Mouse (Mus musculus) spleen, embryonic (tissue): ENCODE data around the gene D17Wsu92e.

Experiments
- CTCF ChIA-PET: fragments of 350-600 bp; sonication (Branson Sonifier 250); formaldehyde crosslinking; loops from one replicate; lab custom pipeline; 2022; lab: Charles Lee

The D17Wsu92e gene

GRCm38 (mm10) chr17:27792516-27792915 lies 27.9 kb downstream of the D17Wsu92e start:
- CTCF ChIA-PET, result interaction anchor here (0.6 to 0.7 kb wide), 2 partner anchors 9 to 71 kb away, joined by 3 to 5 read pairs; no protein-coding TSS in a partner anchor

GRCm38 (mm10) chr17:27791556-27791955 lies 28.9 kb downstream of the D17Wsu92e start:
- CTCF ChIA-PET, result interaction anchor here (0.6 kb wide), 1 partner anchor 301 kb away, joined by 4 read pairs; no protein-coding TSS in a partner anchor

- CTCF ChIA-PET, result interaction anchor here (0.6 kb wide), 1 partner anchor 302 kb away, joined by 4 read pairs; no protein-coding TSS in a partner anchor
Observed at GRCm38 (mm10) chr17:27790976-27791375, 29.5 kb downstream of the D17Wsu92e start.

GRCm38 (mm10) chr17:27790015-27790414 lies 30.4 kb downstream of the D17Wsu92e start:
- CTCF ChIA-PET, result no interaction called here

- CTCF ChIA-PET, result no interaction called here
Observed at GRCm38 (mm10) chr17:27788456-27789172, 31.8 kb downstream of the D17Wsu92e start.

- CTCF ChIA-PET, result interaction anchor here (0.8 kb wide), 1 partner anchor 9 kb away, joined by 3 read pairs; no protein-coding TSS in a partner anchor
Observed at GRCm38 (mm10) chr17:27783567-27783966, 36.9 kb downstream of the D17Wsu92e start.

- CTCF ChIA-PET, result no interaction called here
Observed at GRCm38 (mm10) chr17:27781059-27781687, 39.3 kb downstream of the D17Wsu92e start.

- CTCF ChIA-PET, result no interaction called here
Observed at GRCm38 (mm10) chr17:27779755-27780154, 40.7 kb downstream of the D17Wsu92e start.

GRCm38 (mm10) chr17:27778671-27779355 lies 41.6 kb downstream of the D17Wsu92e start:
- CTCF ChIA-PET, result no interaction called here

GRCm38 (mm10) chr17:27777823-27778222 lies 42.6 kb downstream of the D17Wsu92e start:
- CTCF ChIA-PET, result no interaction called here

GRCm38 (mm10) chr17:27774198-27774597 lies 46.2 kb downstream of the D17Wsu92e start:
- CTCF ChIA-PET, result no interaction called here

GRCm38 (mm10) chr17:27771616-27772015 lies 48.8 kb downstream of the D17Wsu92e start:
- CTCF ChIA-PET, result interaction anchor here (0.7 kb wide), 1 partner anchor 237 kb away, joined by 5 read pairs; no protein-coding TSS in a partner anchor

- CTCF ChIA-PET, result interaction anchor here (1.0 kb wide), 1 partner anchor 235 kb away, joined by 4 read pairs; no protein-coding TSS in a partner anchor
Observed at GRCm38 (mm10) chr17:27768817-27769542, 51.5 kb downstream of the D17Wsu92e start.

- CTCF ChIA-PET, result no interaction called here
Observed at GRCm38 (mm10) chr17:27767543-27767942, 52.9 kb downstream of the D17Wsu92e start.

- CTCF ChIA-PET, result no interaction called here
Observed at GRCm38 (mm10) chr17:27767120-27767519, 53.3 kb downstream of the D17Wsu92e start.

GRCm38 (mm10) chr17:27765066-27765465 lies 55.4 kb downstream of the D17Wsu92e start:
- CTCF ChIA-PET, result interaction anchor here (0.5 kb wide), 1 partner anchor 235 kb away, joined by 3 read pairs; no protein-coding TSS in a partner anchor

GRCm38 (mm10) chr17:27764453-27764852 lies 56.0 kb downstream of the D17Wsu92e start:
- CTCF ChIA-PET, result no interaction called here

GRCm38 (mm10) chr17:27762884-27763283 lies 57.6 kb downstream of the D17Wsu92e start:
- CTCF ChIA-PET, result no interaction called here

- CTCF ChIA-PET, result interaction anchor here (0.5 to 0.6 kb wide), 2 partner anchors 110 to 228 kb away, joined by 4 to 9 read pairs; no protein-coding TSS in a partner anchor
Observed at GRCm38 (mm10) chr17:27761639-27762336, 58.7 kb downstream of the D17Wsu92e start.

- CTCF ChIA-PET, result no interaction called here
Observed at GRCm38 (mm10) chr17:27760169-27760568, 60.3 kb downstream of the D17Wsu92e start.
